Mouse (Mus musculus) liver, adult 2 months (tissue): ENCODE measurements around the gene Inf2.

Experiments
- CTCF ChIP-seq: fragments of 200-500 bp; IDR thresholded peaks from 2 replicates; pipeline ENCODE4 v1.5.1; 2011; ENCODE audit warnings: low read depth, low read length, control low read depth
- POLR2A ChIP-seq: fragments of 200-500 bp; IDR thresholded peaks from 2 replicates; pipeline ENCODE4 v1.6.1; 2011; ENCODE audit warnings: low read length, control low read depth; ENCODE audit not compliant: insufficient read depth; ENCODE audit errors: extremely low read depth

DNA sequence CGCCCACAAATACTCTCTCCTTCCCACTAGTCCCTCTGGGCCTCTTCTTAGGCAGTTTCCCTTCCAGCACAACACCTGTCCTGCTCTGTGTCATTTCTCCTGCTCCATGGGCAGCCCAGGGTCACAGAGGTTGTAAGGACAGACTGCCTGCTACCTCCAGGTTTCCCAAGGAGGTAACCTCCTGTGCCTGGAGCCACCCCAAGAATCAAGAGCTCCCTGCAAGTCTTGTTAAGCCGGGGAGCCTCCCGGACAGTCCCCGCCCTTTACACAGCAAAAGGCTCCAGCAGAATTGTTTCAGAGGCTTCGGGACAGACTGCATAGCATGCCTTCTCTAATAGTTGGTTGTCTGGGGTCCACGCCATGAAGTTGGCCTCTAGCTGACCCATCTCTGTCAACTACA lies 37.9 kb downstream of the Inf2 start:
- TF ChIP-seq CTCF (no peak), POLR2A (no peak)
